Mouse (Mus musculus): Measurements from ENCODE around the gene Rhot2. TPM values are rescaled to one million over a fixed set of nuclear protein-coding genes. Genes with fewer than 3 reads are reported as not detected.

The Rhot2 gene
- polyA plus RNA-seq, 1 experiment from 2014 or later, result 26.8 TPM

- Histone ChIP-seq H3K4me2 (replicated peaks) (no peak overlapping the region), H3K4me1 (peaks cover 35% of the 10 kb centered on the region), H3K9ac (peak overlapping the region; percentile 35; the same call in 1 of the 2 replicates), H3K27me3 (no peaks in the 10 kb centered on the region), H3K27ac (no peak overlapping the region), H3K9me3 (no peaks in the 10 kb centered on the region), H3K4me3 (no peak overlapping the region), H3K36me3 (peaks cover 57% of the 10 kb centered on the region)
- WGBS, result 82% methylated on average over 8 of the region's 8 CpGs
- ATAC-seq (ENCODE audit: low FRiP score, low read depth), result no peak
Measured at GRCm38 (mm10) chr17:25879750-25880149, 35.1 kb upstream of the Rhot2 start.

- no peak overlapping the region for H3K27ac ChIP-seq
- no peaks in the 10 kb centered on the region for H3K27me3 ChIP-seq
- no peak overlapping the region for H3K4me3 ChIP-seq
- ATAC-seq (ENCODE audit: low FRiP score, low read depth), result no peak
- no peak overlapping the region for H3K9ac ChIP-seq
- H3K4me2 ChIP-seq (replicated peaks), result no peak overlapping the region
- H3K36me3 ChIP-seq, result peaks cover 52% of the 10 kb centered on the region
- H3K9me3 ChIP-seq, result no peaks in the 10 kb centered on the region
- H3K4me1 ChIP-seq, result peaks cover 37% of the 10 kb centered on the region
- 56% methylated on average over 4 of the region's 4 CpGs for WGBS
Measured at GRCm38 (mm10) chr17:25879261-25879660, 34.6 kb upstream of the Rhot2 start.

- peaks cover 46% of the 10 kb centered on the region for H3K36me3 ChIP-seq
- H3K27me3 ChIP-seq, result no peaks in the 10 kb centered on the region
- no peaks in the 10 kb centered on the region for H3K9me3 ChIP-seq
- no peak overlapping the region for H3K9ac ChIP-seq
- WGBS, result 91% methylated on average over 19 of the region's 19 CpGs
- H3K4me2 ChIP-seq (replicated peaks), result no peak overlapping the region
- no peak overlapping the region for H3K4me3 ChIP-seq
- peaks cover 42% of the 10 kb centered on the region for H3K4me1 ChIP-seq
- H3K27ac ChIP-seq, result no peak overlapping the region
- no peak for ATAC-seq (ENCODE audit: low FRiP score, low read depth)
Measured at GRCm38 (mm10) chr17:25878611-25879180, 34.0 kb upstream of the Rhot2 start.

- WGBS, result 93% methylated on average over 32 of the region's 32 CpGs
- H3K36me3 ChIP-seq, result peaks cover 39% of the 10 kb centered on the region
- H3K9ac ChIP-seq, result no peak overlapping the region
- H3K27me3 ChIP-seq, result no peaks in the 10 kb centered on the region
- H3K27ac ChIP-seq, result no peak overlapping the region
- H3K9me3 ChIP-seq, result no peaks in the 10 kb centered on the region
- no peak overlapping the region for H3K4me3 ChIP-seq
- peaks cover 42% of the 10 kb centered on the region for H3K4me1 ChIP-seq
- ATAC-seq (ENCODE audit: low FRiP score, low read depth), result no peak
- H3K4me2 ChIP-seq (replicated peaks), result no peak overlapping the region
Measured at GRCm38 (mm10) chr17:25877741-25878610, 33.3 kb upstream of the Rhot2 start.

- WGBS, result 89% methylated on average over 3 of the region's 3 CpGs
Measured at GRCm38 (mm10) chr17:25877025-25877424, 32.4 kb upstream of the Rhot2 start.

GRCm38 (mm10) chr17:25876347-25876915, 31.8 kb upstream of the Rhot2 start:
- H3K4me3 ChIP-seq, result peak overlapping the region; percentile 76
- H3K36me3 ChIP-seq, result peaks cover 23% of the 10 kb centered on the region
- peak overlapping the region; percentile 96 for H3K4me2 ChIP-seq (replicated peaks)
- H3K4me1 ChIP-seq, result peaks cover 34% of the 10 kb centered on the region
- H3K9me3 ChIP-seq, result no peaks in the 10 kb centered on the region
- no peak overlapping the region for H3K27ac ChIP-seq
- peak overlapping the region; percentile 84 for H3K9ac ChIP-seq
- no peaks in the 10 kb centered on the region for H3K27me3 ChIP-seq
- ATAC-seq (ENCODE audit: low FRiP score, low read depth), result no peak
- 70% methylated on average over 10 of the region's 10 CpGs for WGBS

More at GRCm38 (mm10) chr17:25877025-25877424, 32.4 kb upstream of the Rhot2 start:
- Histone ChIP-seq H3K4me2 (replicated peaks) (0 out of 2 replicates have a peak overlapping the region, but pooled peaks have one; percentile 96), H3K27me3 (no peaks in the 10 kb centered on the region), H3K9me3 (no peaks in the 10 kb centered on the region), H3K36me3 (peaks cover 29% of the 10 kb centered on the region), H3K4me1 (peaks cover 38% of the 10 kb centered on the region), H3K4me3 (no peak overlapping the region), H3K9ac (no peak overlapping the region), H3K27ac (no peak overlapping the region)
- ATAC-seq (ENCODE audit: low FRiP score, low read depth), result no peak

- Histone ChIP-seq H3K27me3 (no peaks in the 10 kb centered on the region), H3K4me1 (peaks cover 26% of the 10 kb centered on the region), H3K9me3 (no peaks in the 10 kb centered on the region), H3K9ac (peak overlapping the region; percentile 84), H3K27ac (peak overlapping the region; percentile 94), H3K4me2 (replicated peaks) (peak overlapping the region; percentile 96), H3K4me3 (peak overlapping the region; percentile 76), H3K36me3 (peaks cover 23% of the 10 kb centered on the region)
- ATAC-seq (ENCODE audit: low FRiP score, low read depth), result peak; percentile 92
- WGBS, result 2% methylated on average over 59 of the region's 59 CpGs
Measured at GRCm38 (mm10) chr17:25875171-25876136, 30.8 kb upstream of the Rhot2 start.

GRCm38 (mm10) chr17:25874721-25875170, 30.1 kb upstream of the Rhot2 start, which contains the start of gene Mettl26:
Gene Mettl26 (plus strand): TSS chr17:25875074.
- WGBS, result 0% methylated on average over 25 of the region's 25 CpGs
- Histone ChIP-seq H3K4me2 (replicated peaks) (peak within 1 kb of the TSS; percentile 96), H3K9ac (peak within 1 kb of the TSS; percentile 84), H3K4me1 (peaks cover 23% of the 10 kb centered on the region), H3K27ac (peak within 1 kb of the TSS; percentile 94), H3K9me3 (no peaks in the 10 kb centered on the region), H3K27me3 (no peaks in the 10 kb centered on the region), H3K4me3 (peak within 1 kb of the TSS; percentile 76), H3K36me3 (peaks cover 22% of the 10 kb centered on the region)
- peak; percentile 79 for ATAC-seq (ENCODE audit: low FRiP score, low read depth)

GRCm38 (mm10) chr17:25874148-25874720, 29.6 kb upstream of the Rhot2 start:
- Histone ChIP-seq H3K9ac (peak overlapping the region; percentile 84), H3K27ac (peak overlapping the region; percentile 94), H3K36me3 (peaks cover 17% of the 10 kb centered on the region), H3K27me3 (no peaks in the 10 kb centered on the region), H3K9me3 (no peaks in the 10 kb centered on the region), H3K4me2 (replicated peaks) (peak overlapping the region; percentile 96), H3K4me3 (peak overlapping the region; percentile 76), H3K4me1 (peaks cover 23% of the 10 kb centered on the region)
- no peak for ATAC-seq (ENCODE audit: low FRiP score, low read depth)
- 10% methylated on average over 14 of the region's 14 CpGs for WGBS

GRCm38 (mm10) chr17:25873405-25874147, 28.9 kb upstream of the Rhot2 start:
- WGBS, result 81% methylated on average over 11 of the region's 11 CpGs
- no peak for ATAC-seq (ENCODE audit: low FRiP score, low read depth)
- no peaks in the 10 kb centered on the region for H3K27me3 ChIP-seq

More at GRCm38 (mm10) chr17:25873405-25874147, 28.9 kb upstream of the Rhot2 start:
- no peak overlapping the region for H3K9ac ChIP-seq
- 0 out of 2 replicates have a peak overlapping the region, but pooled peaks have one; percentile 94 for H3K27ac ChIP-seq
- H3K4me1 ChIP-seq, result peaks cover 28% of the 10 kb centered on the region
- peaks cover 10% of the 10 kb centered on the region for H3K36me3 ChIP-seq
- peak overlapping the region; percentile 96 for H3K4me2 ChIP-seq (replicated peaks)
- H3K4me3 ChIP-seq, result peak overlapping the region; percentile 76
- H3K9me3 ChIP-seq, result no peaks in the 10 kb centered on the region
